Mouse (Mus musculus) small intestine, adult 2 months (tissue): ENCODE data around the gene Slc22a12. TPM values are rescaled to one million over a fixed set of nuclear protein-coding genes. Genes with fewer than 3 reads are reported as not detected.
A peak's percentile ranks its signal among the peaks of the same experiment; 100 is the strongest.

ENCODE experiments used
- H3K27ac ChIP-seq: fragments of 200-500 bp; 2 replicates; pipeline ENCODE4 v1.5.1; 2012; ENCODE audit warnings: low read depth, low read length, control low read depth, inconsistent platforms; ENCODE audit not compliant: insufficient read depth
- H3K27me3 ChIP-seq: fragments of 200-500 bp; 2 replicates; pipeline ENCODE4 v1.6.1; 2012; ENCODE audit warnings: mild to moderate bottlenecking, moderate library complexity, low read length, inconsistent platforms; ENCODE audit not compliant: control insufficient read depth, insufficient read depth
- H3K36me3 ChIP-seq: fragments of 200-500 bp; 2 replicates; pipeline ENCODE4 v1.6.1; 2012; ENCODE audit warnings: mild to moderate bottlenecking, low read length, control low read depth, inconsistent platforms; ENCODE audit not compliant: control insufficient read depth, insufficient read depth
- H3K4me1 ChIP-seq: fragments of 200-500 bp; 2 replicates; pipeline ENCODE4 v1.6.1; 2012; ENCODE audit warnings: low read length, inconsistent platforms, mixed read lengths; ENCODE audit not compliant: control insufficient read depth, insufficient read depth, insufficient read length
- H3K4me3 ChIP-seq: fragments of 200-500 bp; 2 replicates; pipeline ENCODE4 v1.5.1; 2012; ENCODE audit warnings: low read depth, mild to moderate bottlenecking, control low read depth, inconsistent platforms, low read length, moderate library complexity
- CTCF ChIP-seq: fragments of 200-500 bp; IDR thresholded peaks from 2 replicates; pipeline ENCODE4 v1.5.1; 2012; ENCODE audit warnings: low read depth, mild to moderate bottlenecking, control low read depth, inconsistent platforms, low read length, moderate library complexity, mixed read lengths; ENCODE audit not compliant: insufficient replicate concordance, insufficient read length; ENCODE audit errors: extremely low read depth
- POLR2A ChIP-seq: fragments of 200-500 bp; IDR thresholded peaks from 2 replicates; pipeline ENCODE4 v1.6.1; 2012; ENCODE audit warnings: low read depth, mild to moderate bottlenecking, control low read depth, inconsistent platforms, low read length, moderate library complexity
- WGBS: fragments of 180-500 bp; shearing (Covaris S2); methylation state at CpG from one replicate; pipeline ENCODE4 v1.1.7; 2018; 5-methylcytosine and 5-hydroxymethylcytosine counted together
- polyA plus RNA-seq: library from polyadenylated mRNA; depleted of rRNA; stranded (reverse); fragments of >200 nt; gene quantifications from 2 replicates; pipeline ENCODE4 v1.2.3, GENCODE M21; 2012

The Slc22a12 gene
- polyA plus RNA-seq, 1 experiment, result not detected

- Histone ChIP-seq H3K27ac (no peak overlapping the region), H3K4me3 (no peak overlapping the region), H3K36me3 (no peaks in the 10 kb centered on the region), H3K27me3 (no peaks in the 10 kb centered on the region), H3K4me1 (no peaks in the 10 kb centered on the region)
- TF ChIP-seq POLR2A, result no peak
- TF ChIP-seq CTCF, result no peak
- WGBS, result 71% methylated on average over 7 of the region's 7 CpGs
These were observed 17.5 kb upstream of the Slc22a12 start for GRCm38 (mm10) chr19:6560246-6560815.

- Histone ChIP-seq H3K27ac (no peak overlapping the region), H3K36me3 (no peaks in the 10 kb centered on the region), H3K4me1 (no peaks in the 10 kb centered on the region), H3K4me3 (no peak overlapping the region), H3K27me3 (no peaks in the 10 kb centered on the region)
- TF ChIP-seq POLR2A (no peak), CTCF (no peak)
- 61% methylated on average over 4 of the region's 4 CpGs for WGBS
These were observed 16.7 kb upstream of the Slc22a12 start for GRCm38 (mm10) chr19:6559576-6559975.

GRCm38 (mm10) chr19:6553819-6554582, 11.2 kb upstream of the Slc22a12 start:
- H3K36me3 ChIP-seq, result no peaks in the 10 kb centered on the region
- 40% methylated on average over 8 of the region's 8 CpGs for WGBS
- no peaks in the 10 kb centered on the region for H3K4me1 ChIP-seq
- no peaks in the 10 kb centered on the region for H3K27me3 ChIP-seq
- no peak for TF ChIP-seq CTCF
- H3K27ac ChIP-seq, result no peak overlapping the region
- no peak overlapping the region for H3K4me3 ChIP-seq

GRCm38 (mm10) chr19:6553174-6553573, 10.3 kb upstream of the Slc22a12 start:
- no peak for TF ChIP-seq CTCF
- no peak for TF ChIP-seq POLR2A
- 71% methylated on average over 5 of the region's 5 CpGs for WGBS
- Histone ChIP-seq H3K4me3 (no peak overlapping the region), H3K27me3 (no peaks in the 10 kb centered on the region), H3K4me1 (no peaks in the 10 kb centered on the region), H3K27ac (no peak overlapping the region), H3K36me3 (no peaks in the 10 kb centered on the region)

- WGBS, result 74% methylated on average over 4 of the region's 4 CpGs
- TF ChIP-seq POLR2A (no peak), CTCF (peak; percentile 62; the same call in 1 of the 2 replicates)
- H3K27me3 ChIP-seq, result no peaks in the 10 kb centered on the region
- no peak overlapping the region for H3K27ac ChIP-seq
- H3K4me3 ChIP-seq, result no peak overlapping the region
- H3K36me3 ChIP-seq, result no peaks in the 10 kb centered on the region
- no peaks in the 10 kb centered on the region for H3K4me1 ChIP-seq
These were observed 9.6 kb upstream of the Slc22a12 start for GRCm38 (mm10) chr19:6552302-6553028.

- H3K27me3 ChIP-seq, result no peaks in the 10 kb centered on the region
- no peak overlapping the region for H3K4me3 ChIP-seq
- 55% methylated on average over 4 of the region's 4 CpGs for WGBS
- H3K4me1 ChIP-seq, result no peaks in the 10 kb centered on the region
- H3K36me3 ChIP-seq, result no peaks in the 10 kb centered on the region
- no peak for TF ChIP-seq CTCF
- no peak for TF ChIP-seq POLR2A
- no peak overlapping the region for H3K27ac ChIP-seq
These were observed 8.4 kb upstream of the Slc22a12 start for GRCm38 (mm10) chr19:6551215-6551614.

GRCm38 (mm10) chr19:6549566-6549965, 6.7 kb upstream of the Slc22a12 start:
- H3K4me3 ChIP-seq, result no peak overlapping the region
- no peaks in the 10 kb centered on the region for H3K4me1 ChIP-seq
- H3K27ac ChIP-seq, result no peak overlapping the region
- no peak for TF ChIP-seq CTCF
- TF ChIP-seq POLR2A, result no peak
- H3K36me3 ChIP-seq, result no peaks in the 10 kb centered on the region
- WGBS, result 84% methylated on average over 11 of the region's 11 CpGs
- no peaks in the 10 kb centered on the region for H3K27me3 ChIP-seq
